Mouse (Mus musculus) adrenal gland, adult 8-10 months (tissue): ENCODE data around the gene Aldob. TPM values are rescaled to one million over a fixed set of nuclear protein-coding genes. Genes with fewer than 3 reads are reported as not detected.
A peak's percentile ranks its signal among the peaks of the same experiment; 100 is the strongest.

ENCODE experiments used
- DNase-seq: peaks from one replicate; pipeline ENCODE4 v3.0.0; 2022
- total RNA-seq, 4 experiments: library from RNA; stranded (reverse); gene quantifications; 2 replicates each; pipeline ENCODE4 v1.2.4; 2022

Aldob gene
- 1 to 10 TPM in 1 of 4 experiments, under 1 TPM in 3; 0.15 to 1.3 (median 0.56) TPM for total RNA-seq

- DNase-seq = no peak
Observed at GRCm38 (mm10) chr4:49549383-49549782, at the start of gene Aldob. Aldob (minus strand) TSS chr4:49549546.

GRCm38 (mm10) chr4:49597183-49598100, 48.1 kb upstream of the Aldob start, which contains the start of gene Tmem246:
Tmem246 (minus strand) TSS chr4:49597876.
- DNase-seq = peak; percentile 27

- DNase-seq = peak; percentile 19
Observed at GRCm38 (mm10) chr4:49596846-49597182, 47.5 kb upstream of the Aldob start.

- DNase-seq = no peak
Observed at GRCm38 (mm10) chr4:49590152-49590551, 40.8 kb upstream of the Aldob start.

GRCm38 (mm10) chr4:49586811-49587210, 37.5 kb upstream of the Aldob start:
- no peak for DNase-seq

- no peak for DNase-seq
Observed at GRCm38 (mm10) chr4:49585524-49586101, 36.3 kb upstream of the Aldob start.

- no peak for DNase-seq
Observed at GRCm38 (mm10) chr4:49583965-49584831, 34.9 kb upstream of the Aldob start.

GRCm38 (mm10) chr4:49581256-49581655, 31.9 kb upstream of the Aldob start:
- DNase-seq = no peak

GRCm38 (mm10) chr4:49572194-49572593, 22.8 kb upstream of the Aldob start:
- no peak for DNase-seq

GRCm38 (mm10) chr4:49567613-49568012, 18.3 kb upstream of the Aldob start:
- peak; percentile 28 for DNase-seq

- peak; percentile 41 for DNase-seq
Observed at GRCm38 (mm10) chr4:49559915-49560772, 10.8 kb upstream of the Aldob start.

GRCm38 (mm10) chr4:49558181-49558580, 8.8 kb upstream of the Aldob start:
- no peak for DNase-seq

GRCm38 (mm10) chr4:49557375-49557774, 8.0 kb upstream of the Aldob start:
- DNase-seq = no peak

GRCm38 (mm10) chr4:49553380-49553779, 4.0 kb upstream of the Aldob start:
- no peak for DNase-seq

GRCm38 (mm10) chr4:49547544-49548219, 1.7 kb downstream of the Aldob start:
- DNase-seq = no peak

- peak; percentile 15 for DNase-seq
Observed at GRCm38 (mm10) chr4:49546873-49547543, 2.3 kb downstream of the Aldob start.

GRCm38 (mm10) chr4:49546026-49546425, 3.3 kb downstream of the Aldob start:
- DNase-seq = no peak

- DNase-seq = no peak
Observed at GRCm38 (mm10) chr4:49540966-49541365, 8.4 kb downstream of the Aldob start.

GRCm38 (mm10) chr4:49539665-49540064, 9.7 kb downstream of the Aldob start:
- no peak for DNase-seq

- no peak for DNase-seq
Observed at GRCm38 (mm10) chr4:49536671-49537070, 12.7 kb downstream of the Aldob start.
